Mouse (Mus musculus) bone marrow, adult 2 months (tissue): ENCODE results near the gene Krtap16-1.

Experiments used
- CTCF ChIP-seq: fragments of 200-500 bp; IDR thresholded peaks from 2 replicates; pipeline ENCODE4 v1.5.1; 2011; ENCODE audit warnings: low read length, control low read depth; ENCODE audit not compliant: control insufficient read depth, insufficient read depth
- POLR2A ChIP-seq: fragments of 200-500 bp; IDR thresholded peaks from 2 replicates; pipeline ENCODE4 v1.6.1; 2011; ENCODE audit warnings: low read depth, mild to moderate bottlenecking, control low read depth, low read length, borderline replicate concordance; ENCODE audit not compliant: control insufficient read depth

- TF ChIP-seq POLR2A: no peak
- TF ChIP-seq CTCF: no peak
Observed at GRCm38 (mm10) chr11:99985291-99986092, 905 bp downstream of the Krtap16-1 start.
